Mouse (Mus musculus) kidney, adult 2 months (tissue): ENCODE measurements around the gene Fam107a.

Experiments
- CTCF ChIP-seq: fragments of 200-500 bp; conservative IDR thresholded peaks from 2 replicates; pipeline ENCODE4 v1.5.1; 2011; ENCODE audit warnings: low read depth, mild to moderate bottlenecking, control low read depth, low read length, moderate library complexity, mixed read lengths; ENCODE audit not compliant: insufficient read depth, insufficient read length
- POLR2A ChIP-seq: fragments of 200-500 bp; IDR thresholded peaks from one replicate; pipeline ENCODE4 v1.6.1; 2011; ENCODE audit warnings: low read depth, low read length, control low read depth

DNA sequence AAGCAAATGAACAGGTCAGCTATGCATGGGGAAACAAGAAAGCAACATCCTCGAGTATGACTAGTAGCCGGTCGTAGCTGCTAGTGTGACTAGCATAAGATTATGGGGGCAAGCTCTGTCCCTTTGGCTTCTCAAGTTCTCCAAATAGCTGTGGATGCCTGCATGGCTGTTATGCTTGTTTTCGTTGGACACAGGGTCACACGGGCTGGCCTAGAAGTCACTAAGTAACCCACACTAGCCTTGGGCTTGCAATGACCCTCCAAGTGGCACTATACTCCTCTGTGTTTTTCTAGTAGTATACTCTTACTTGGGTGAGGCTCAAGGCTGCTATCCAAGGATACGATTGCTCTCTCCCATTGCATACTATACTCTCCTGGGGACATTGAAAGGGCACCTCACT is 2.7 kb downstream of the Fam107a start:
- no peak for TF ChIP-seq POLR2A
- no peak for TF ChIP-seq CTCF
